Mouse (Mus musculus): ENCODE measurements around the gene Ppm1l. TPM values are rescaled to one million over a fixed set of nuclear protein-coding genes. Genes with fewer than 3 reads are reported as not detected.
A peak's percentile ranks its signal among the peaks of the same experiment; 100 is the strongest.

Ppm1l gene
- polyA plus RNA-seq, 1 experiment from 2014 or later, result 8.3 TPM

- Histone ChIP-seq H3K27ac (no peak overlapping the region), H3K4me3 (no peak overlapping the region), H3K36me3 (no peaks in the 10 kb centered on the region), H3K27me3 (no peaks in the 10 kb centered on the region), H3K9ac (no peak overlapping the region), H3K4me2 (no peak overlapping the region), H3K4me1 (no peaks in the 10 kb centered on the region), H3K9me3 (no peaks in the 10 kb centered on the region)
- ATAC-seq (ENCODE audit: insufficient number of reproducible peaks, insufficient read depth, low FRiP score, low TSS enrichment, low read depth), result no peak
- 84% methylated on average over 3 of the region's 3 CpGs for WGBS
These were observed 192.8 kb downstream of the Ppm1l start for GRCm38 (mm10) chr3:69509411-69509952.

- 47% methylated on average over 7 of the region's 7 CpGs for WGBS
These were observed 195.2 kb downstream of the Ppm1l start for GRCm38 (mm10) chr3:69511881-69512280.

GRCm38 (mm10) chr3:69512402-69512801 is 195.7 kb downstream of the Ppm1l start:
- 53% methylated on average over 7 of the region's 7 CpGs for WGBS
- ATAC-seq (ENCODE audit: insufficient number of reproducible peaks, insufficient read depth, low FRiP score, low TSS enrichment, low read depth), result no peak

More at GRCm38 (mm10) chr3:69511881-69512280, 195.2 kb downstream of the Ppm1l start:
- no peak for ATAC-seq (ENCODE audit: insufficient number of reproducible peaks, insufficient read depth, low FRiP score, low TSS enrichment, low read depth)
- H3K4me1 ChIP-seq, result 0 out of 2 replicates have a peak, but pooled peaks cover 8% of the 10 kb centered on the region
- no peak overlapping the region for H3K4me2 ChIP-seq
- H3K4me3 ChIP-seq, result no peak overlapping the region
- H3K27me3 ChIP-seq, result no peaks in the 10 kb centered on the region
- H3K9ac ChIP-seq, result no peak overlapping the region
- H3K36me3 ChIP-seq, result no peaks in the 10 kb centered on the region
- no peaks in the 10 kb centered on the region for H3K9me3 ChIP-seq
- H3K27ac ChIP-seq, result no peak overlapping the region

GRCm38 (mm10) chr3:69515730-69516350 is 199.2 kb downstream of the Ppm1l start:
- Histone ChIP-seq H3K27ac (no peak overlapping the region), H3K4me1 (peaks cover 21% of the 10 kb centered on the region), H3K4me3 (no peak overlapping the region), H3K4me2 (no peak overlapping the region), H3K9ac (no peak overlapping the region), H3K9me3 (no peaks in the 10 kb centered on the region), H3K36me3 (no peaks in the 10 kb centered on the region), H3K27me3 (no peaks in the 10 kb centered on the region)
- WGBS, result 71% methylated on average over 13 of the region's 13 CpGs
- ATAC-seq (ENCODE audit: insufficient number of reproducible peaks, insufficient read depth, low FRiP score, low TSS enrichment, low read depth), result no peak

More at GRCm38 (mm10) chr3:69512402-69512801, 195.7 kb downstream of the Ppm1l start:
- Histone ChIP-seq H3K36me3 (no peaks in the 10 kb centered on the region), H3K9ac (no peak overlapping the region), H3K27ac (no peak overlapping the region), H3K4me1 (0 out of 2 replicates have a peak, but pooled peaks cover 8% of the 10 kb centered on the region), H3K4me2 (no peak overlapping the region), H3K9me3 (no peaks in the 10 kb centered on the region), H3K27me3 (no peaks in the 10 kb centered on the region), H3K4me3 (no peak overlapping the region)

- H3K9ac ChIP-seq, result no peak overlapping the region
- no peak for ATAC-seq (ENCODE audit: insufficient number of reproducible peaks, insufficient read depth, low FRiP score, low TSS enrichment, low read depth)
- H3K27ac ChIP-seq, result no peak overlapping the region
- WGBS, result 78% methylated on average over 9 of the region's 9 CpGs
- no peaks in the 10 kb centered on the region for H3K27me3 ChIP-seq
- no peaks in the 10 kb centered on the region for H3K9me3 ChIP-seq
- no peak overlapping the region for H3K4me2 ChIP-seq
- H3K4me1 ChIP-seq, result peaks cover 21% of the 10 kb centered on the region
- no peaks in the 10 kb centered on the region for H3K36me3 ChIP-seq
- H3K4me3 ChIP-seq, result no peak overlapping the region
These were observed 202.5 kb downstream of the Ppm1l start for GRCm38 (mm10) chr3:69519188-69519587.

- Histone ChIP-seq H3K9ac (0 out of 2 replicates have a peak overlapping the region, but pooled peaks have one; percentile 6), H3K9me3 (no peaks in the 10 kb centered on the region), H3K4me2 (no peak overlapping the region), H3K27me3 (no peaks in the 10 kb centered on the region), H3K4me1 (peaks cover 29% of the 10 kb centered on the region), H3K36me3 (no peaks in the 10 kb centered on the region), H3K4me3 (no peak overlapping the region), H3K27ac (peak overlapping the region; percentile 22; the same call in 1 of the 2 replicates)
- 60% methylated on average over 21 of the region's 21 CpGs for WGBS
- peak; percentile 63; the same call in 1 of the 2 replicates for ATAC-seq (ENCODE audit: insufficient number of reproducible peaks, insufficient read depth, low FRiP score, low TSS enrichment, low read depth)
These were observed 203.3 kb downstream of the Ppm1l start for GRCm38 (mm10) chr3:69519789-69520558.

- H3K4me2 ChIP-seq, result no peak overlapping the region
- H3K27ac ChIP-seq, result no peak overlapping the region
- H3K9ac ChIP-seq, result no peak overlapping the region
- H3K9me3 ChIP-seq, result no peaks in the 10 kb centered on the region
- WGBS, result 93% methylated on average over 3 of the region's 3 CpGs
- H3K4me3 ChIP-seq, result no peak overlapping the region
- no peaks in the 10 kb centered on the region for H3K36me3 ChIP-seq
- no peak for ATAC-seq (ENCODE audit: insufficient number of reproducible peaks, insufficient read depth, low FRiP score, low TSS enrichment, low read depth)
- peaks cover 25% of the 10 kb centered on the region for H3K4me1 ChIP-seq
- no peaks in the 10 kb centered on the region for H3K27me3 ChIP-seq
These were observed 205.6 kb downstream of the Ppm1l start for GRCm38 (mm10) chr3:69522270-69522669.

- H3K9me3 ChIP-seq, result no peaks in the 10 kb centered on the region
- H3K9ac ChIP-seq, result no peak overlapping the region
- no peak overlapping the region for H3K4me2 ChIP-seq
- H3K27ac ChIP-seq, result 0 out of 2 replicates have a peak overlapping the region, but pooled peaks have one; percentile 48
- ATAC-seq (ENCODE audit: insufficient number of reproducible peaks, insufficient read depth, low FRiP score, low TSS enrichment, low read depth), result no peak
- H3K27me3 ChIP-seq, result no peaks in the 10 kb centered on the region
- no peaks in the 10 kb centered on the region for H3K36me3 ChIP-seq
- H3K4me3 ChIP-seq, result no peak overlapping the region
- peaks cover 24% of the 10 kb centered on the region for H3K4me1 ChIP-seq
- WGBS, result 68% methylated on average over 8 of the region's 8 CpGs
These were observed 207.9 kb downstream of the Ppm1l start for GRCm38 (mm10) chr3:69524356-69525071.

- no peak overlapping the region for H3K4me2 ChIP-seq
- no peak for ATAC-seq (ENCODE audit: insufficient number of reproducible peaks, insufficient read depth, low FRiP score, low TSS enrichment, low read depth)
- peaks cover 18% of the 10 kb centered on the region for H3K4me1 ChIP-seq
- no peak overlapping the region for H3K4me3 ChIP-seq
- no peaks in the 10 kb centered on the region for H3K36me3 ChIP-seq
- no peaks in the 10 kb centered on the region for H3K9me3 ChIP-seq
- H3K27me3 ChIP-seq, result no peaks in the 10 kb centered on the region
- WGBS, result 38% methylated on average over 8 of the region's 8 CpGs
- H3K9ac ChIP-seq, result no peak overlapping the region
- H3K27ac ChIP-seq, result 0 out of 2 replicates have a peak overlapping the region, but pooled peaks have one; percentile 8
These were observed 208.4 kb downstream of the Ppm1l start for GRCm38 (mm10) chr3:69525072-69525529.

GRCm38 (mm10) chr3:69527384-69527783 is 210.7 kb downstream of the Ppm1l start:
- no peak overlapping the region for H3K27ac ChIP-seq
- H3K9ac ChIP-seq, result no peak overlapping the region
- peaks cover 13% of the 10 kb centered on the region for H3K4me1 ChIP-seq
- WGBS, result 91% methylated on average over 1 of the region's 1 CpGs
- no peaks in the 10 kb centered on the region for H3K27me3 ChIP-seq
- H3K4me2 ChIP-seq, result no peak overlapping the region
- H3K9me3 ChIP-seq, result no peaks in the 10 kb centered on the region
- H3K36me3 ChIP-seq, result no peaks in the 10 kb centered on the region
- no peak overlapping the region for H3K4me3 ChIP-seq
- ATAC-seq (ENCODE audit: insufficient number of reproducible peaks, insufficient read depth, low FRiP score, low TSS enrichment, low read depth), result no peak

GRCm38 (mm10) chr3:69529576-69529975 is 212.9 kb downstream of the Ppm1l start:
- no peak overlapping the region for H3K27ac ChIP-seq
- peaks cover 8% of the 10 kb centered on the region for H3K4me1 ChIP-seq
- no peaks in the 10 kb centered on the region for H3K36me3 ChIP-seq
- no peak for ATAC-seq (ENCODE audit: insufficient number of reproducible peaks, insufficient read depth, low FRiP score, low TSS enrichment, low read depth)
- no peak overlapping the region for H3K4me2 ChIP-seq
- no peaks in the 10 kb centered on the region for H3K9me3 ChIP-seq
- H3K27me3 ChIP-seq, result no peaks in the 10 kb centered on the region
- no peak overlapping the region for H3K4me3 ChIP-seq
- 73% methylated on average over 7 of the region's 7 CpGs for WGBS
- H3K9ac ChIP-seq, result no peak overlapping the region

Measured in embryonic facial prominence, embryonic 13.5 days (tissue).